ENCODE assay signal across 16 mouse cellular contexts in genomic region chr3:105568403-105568802, GRCm38 (mm10).
DNase-seq lines count a peak whose midpoint lies in the region; ATAC-seq and TF ChIP-seq lines count a peak whose summit lies in the region.
"Had no signal": no experiment of that assay in that cellular context is flagged by ENCODE, and none has a peak within 500 bp of the region (broad histone marks: within the 10 kb centered on the region; RNA-seq: fewer than 3 reads in every experiment).

No protein-coding gene starts in this region.

- no peak for DNase-seq in forebrain, embryonic 11.5 days (ENCODE audit: low spot score)
- DNase-seq in forebrain, embryonic 10.5 days (ENCODE audit: extremely low spot score, low spot score): no peak
- peak; percentile 64 for DNase-seq in midbrain, embryonic 14.5 days
- no peak for DNase-seq in gastrocnemius, adult 2 months
- DNase-seq in kidney, postnatal 10 days: no peak
- DNase-seq in liver: no peak
- no peak for DNase-seq in liver, postnatal 0 days
- DNase-seq: heart, adult 18-20 months; heart, postnatal 10 days; left cerebral cortex, postnatal 4 days; thymus, postnatal 14 days had no signal

- intact Hi-C loops in gastrocnemius, adult 2 months (cut with DNase I): no loop called here

- no peak overlapping the region for H3K9ac ChIP-seq in forebrain, embryonic 11.5 days (ENCODE audit: low read length)
- H3K9ac ChIP-seq in hindbrain, embryonic 13.5 days: no peak overlapping the region
- no peak overlapping the region for H3K9ac ChIP-seq in midbrain, embryonic 14.5 days (replicated peaks; ENCODE audit: low read length)
- H3K9ac ChIP-seq in liver, postnatal 0 days (replicated peaks): no peak overlapping the region
- H3K9ac ChIP-seq: intestine, embryonic 15.5 days; liver, embryonic 12.5 days; stomach, embryonic 15.5 days had no signal

- no peaks in the 10 kb centered on the region for H3K27me3 ChIP-seq in forebrain, embryonic 11.5 days (ENCODE audit: control insufficient read depth, insufficient read depth, low read length)
- no peaks in the 10 kb centered on the region; the same call in 1 of the 2 replicates for H3K27me3 ChIP-seq in forebrain, embryonic 10.5 days (ENCODE audit: poor library complexity, severe bottlenecking)
- no peaks in the 10 kb centered on the region for H3K27me3 ChIP-seq in hindbrain, embryonic 13.5 days
- H3K27me3 ChIP-seq in midbrain, embryonic 14.5 days (ENCODE audit: control insufficient read depth, insufficient read depth, low read length): no peaks in the 10 kb centered on the region
- H3K27me3 ChIP-seq in liver, postnatal 0 days (ENCODE audit: insufficient read depth, low read length): no peaks in the 10 kb centered on the region
- H3K27me3 ChIP-seq: intestine, embryonic 15.5 days; stomach, embryonic 15.5 days had no signal

- H3K4me2 ChIP-seq in forebrain, embryonic 11.5 days (ENCODE audit: low read depth, low read length, severe bottlenecking): no peak overlapping the region
- H3K4me2 ChIP-seq in hindbrain, embryonic 13.5 days: no peak overlapping the region
- H3K4me2 ChIP-seq in midbrain, embryonic 14.5 days (ENCODE audit: low read length): no peak overlapping the region; the same call in 1 of the 2 replicates
- H3K4me2 ChIP-seq in liver, postnatal 0 days (ENCODE audit: low read depth, low read length): no peak overlapping the region
- H3K4me2 ChIP-seq: intestine, embryonic 15.5 days; liver, embryonic 12.5 days; stomach, embryonic 15.5 days had no signal

- no peak overlapping the region for H3K4me3 ChIP-seq in forebrain, embryonic 11.5 days (ENCODE audit: low read depth, low read length)
- H3K4me3 ChIP-seq in forebrain, embryonic 10.5 days: no peak overlapping the region
- no peak overlapping the region for H3K4me3 ChIP-seq in hindbrain, embryonic 13.5 days
- no peak overlapping the region for H3K4me3 ChIP-seq in midbrain, embryonic 14.5 days (replicated peaks; ENCODE audit: low read depth, low read length)
- H3K4me3 ChIP-seq in gastrocnemius, adult 2 months: no peak overlapping the region
- no peak overlapping the region for H3K4me3 ChIP-seq in liver, postnatal 0 days (ENCODE audit: low read depth, low read length)
- H3K4me3 ChIP-seq: intestine, embryonic 15.5 days; liver, embryonic 12.5 days; stomach, embryonic 15.5 days had no signal

- TF ChIP-seq CTCF in gastrocnemius, adult 2 months (IDR thresholded peaks at IDR 0.05): no peak
- TF ChIP-seq CTCF in liver, postnatal 0 days (IDR thresholded peaks at IDR 0.05; ENCODE audit: low read depth): no peak

- peak overlapping the region; percentile 33; the same call in 1 of the 2 replicates for H3K27ac ChIP-seq in forebrain, embryonic 11.5 days (ENCODE audit: low read depth, low read length)
- no peak overlapping the region for H3K27ac ChIP-seq in forebrain, embryonic 10.5 days
- peak overlapping the region; percentile 74 for H3K27ac ChIP-seq in hindbrain, embryonic 13.5 days
- H3K27ac ChIP-seq in midbrain, embryonic 14.5 days (replicated peaks; ENCODE audit: low read depth, low read length): peak overlapping the region; percentile 78
- H3K27ac ChIP-seq in gastrocnemius, adult 2 months: no peak overlapping the region
- no peak overlapping the region for H3K27ac ChIP-seq in liver, postnatal 0 days (ENCODE audit: low read depth)
- H3K27ac ChIP-seq: intestine, embryonic 15.5 days; liver, embryonic 12.5 days; stomach, embryonic 15.5 days had no signal

- peak; percentile 22 for ATAC-seq in forebrain, embryonic 11.5 days (replicated peaks; ENCODE audit: low FRiP score)
- peak; percentile 59 for ATAC-seq in hindbrain, embryonic 13.5 days (ENCODE audit: low FRiP score)
- no peak for ATAC-seq in midbrain, embryonic 14.5 days (ENCODE audit: low FRiP score, low TSS enrichment)
- ATAC-seq in liver, postnatal 0 days: no peak
- ATAC-seq: activated CD4-positive, CD25-positive, alpha-beta regulatory T cell, adult 4 months; intestine, embryonic 15.5 days; liver, embryonic 12.5 days had no signal

- no peaks in the 10 kb centered on the region for H3K36me3 ChIP-seq in forebrain, embryonic 11.5 days (ENCODE audit: control insufficient read depth, insufficient read depth, low read length)
- H3K36me3 ChIP-seq in forebrain, embryonic 10.5 days (replicated peaks): no peaks in the 10 kb centered on the region
- H3K36me3 ChIP-seq in hindbrain, embryonic 13.5 days: no peaks in the 10 kb centered on the region
- H3K36me3 ChIP-seq in midbrain, embryonic 14.5 days (ENCODE audit: control insufficient read depth, insufficient read depth, low read length): no peaks in the 10 kb centered on the region
- H3K36me3 ChIP-seq in liver, postnatal 0 days (replicated peaks; ENCODE audit: insufficient read depth, low read length): no peaks in the 10 kb centered on the region
- H3K36me3 ChIP-seq: intestine, embryonic 15.5 days; liver, embryonic 12.5 days; stomach, embryonic 15.5 days had no signal

- peaks cover 11% of the 10 kb centered on the region for H3K4me1 ChIP-seq in forebrain, embryonic 11.5 days (replicated peaks; ENCODE audit: control insufficient read depth, insufficient read depth, low read length)
- H3K4me1 ChIP-seq in forebrain, embryonic 10.5 days: peaks cover 40% of the 10 kb centered on the region
- H3K4me1 ChIP-seq in hindbrain, embryonic 13.5 days (replicated peaks): peaks cover 67% of the 10 kb centered on the region
- H3K4me1 ChIP-seq in midbrain, embryonic 14.5 days (ENCODE audit: control insufficient read depth, insufficient read depth, low read length): peaks cover 58% of the 10 kb centered on the region
- H3K4me1 ChIP-seq in liver, postnatal 0 days (ENCODE audit: insufficient read depth): no peaks in the 10 kb centered on the region
- H3K4me1 ChIP-seq: intestine, embryonic 15.5 days; liver, embryonic 12.5 days; stomach, embryonic 15.5 days had no signal

- no peaks in the 10 kb centered on the region for H3K9me3 ChIP-seq in forebrain, embryonic 11.5 days (ENCODE audit: control insufficient read depth, low read length)
- H3K9me3 ChIP-seq in forebrain, embryonic 10.5 days: no peaks in the 10 kb centered on the region
- no peaks in the 10 kb centered on the region for H3K9me3 ChIP-seq in hindbrain, embryonic 13.5 days
- no peaks in the 10 kb centered on the region for H3K9me3 ChIP-seq in midbrain, embryonic 14.5 days (ENCODE audit: control insufficient read depth, low read length)
- no peaks in the 10 kb centered on the region for H3K9me3 ChIP-seq in liver, postnatal 0 days (ENCODE audit: low read length)
- H3K9me3 ChIP-seq: intestine, embryonic 15.5 days; liver, embryonic 12.5 days; stomach, embryonic 15.5 days had no signal

- no peak for TF ChIP-seq EP300 in liver, postnatal 0 days (IDR thresholded peaks at IDR 0.05; ENCODE audit: low read depth)

- WGBS in forebrain, embryonic 11.5 days: 63% methylated on average over 8 of the region's 8 CpGs
- WGBS in forebrain, embryonic 10.5 days: 75% methylated on average over 8 of the region's 8 CpGs
- 43% methylated on average over 8 of the region's 8 CpGs for WGBS in hindbrain, embryonic 13.5 days
- 35% methylated on average over 8 of the region's 8 CpGs for WGBS in midbrain, embryonic 14.5 days
- 81% methylated on average over 8 of the region's 8 CpGs for WGBS in liver, postnatal 0 days (ENCODE audit: insufficient replicate concordance)

Comparison
In these comparisons a context has a peak if more than half of its experiments do, and no peak if none do; other contexts are left out.
1. H3K27ac ChIP-seq: peak in forebrain, embryonic 11.5 days (single experiment), hindbrain, embryonic 13.5 days (single experiment) and midbrain, embryonic 14.5 days (single experiment); none in forebrain, embryonic 10.5 days (single experiment), gastrocnemius, adult 2 months (single experiment) and liver, postnatal 0 days (single experiment).
2. ATAC-seq: peak in forebrain, embryonic 11.5 days (single experiment) and hindbrain, embryonic 13.5 days (single experiment); none in midbrain, embryonic 14.5 days (single experiment) and liver, postnatal 0 days (single experiment).